9 mouse cellular contexts compared by ENCODE assay signal in the genomic region with DNA sequence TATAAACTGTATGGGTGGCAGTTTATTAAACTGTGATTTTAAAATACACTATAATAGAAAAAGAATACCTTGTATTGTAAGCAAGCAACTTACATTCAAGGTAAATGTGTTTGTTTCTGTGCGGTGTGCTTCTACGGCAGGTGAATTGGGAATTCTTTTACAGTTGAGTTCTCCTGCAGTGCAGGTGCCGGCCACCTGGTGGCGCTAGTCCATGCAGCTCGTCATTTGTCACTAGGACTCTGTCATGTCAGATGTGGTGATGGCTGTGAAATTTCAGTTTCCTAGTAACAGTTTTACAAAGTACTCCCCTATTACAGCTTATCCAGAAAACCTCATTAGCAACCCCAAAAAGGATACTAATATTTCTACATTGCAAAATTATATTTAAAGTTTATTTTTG. TPM values are rescaled to one million over a fixed set of nuclear protein-coding genes. Genes with fewer than 3 reads are reported as not detected.
DNase-seq lines count a peak whose midpoint lies in the region; ATAC-seq and TF ChIP-seq lines count a peak whose summit lies in the region.
"Had no signal": no experiment of that assay in that cellular context is flagged by ENCODE, and none has a peak within 500 bp of the region (broad histone marks: within the 10 kb centered on the region; RNA-seq: fewer than 3 reads in every experiment).

No protein-coding gene starts in this region.

- H3K4me2 ChIP-seq in kidney, embryonic 14.5 days (replicated peaks; ENCODE audit: low read depth, low read length) = no peak overlapping the region
- no peak overlapping the region for H3K4me2 ChIP-seq in forebrain, embryonic 14.5 days (ENCODE audit: low read length)
- H3K4me2 ChIP-seq in neural tube, embryonic 11.5 days (ENCODE audit: low read depth) = no peak overlapping the region
- H3K4me2 ChIP-seq: lung, embryonic 15.5 days had no signal

- no peak overlapping the region for H3K4me3 ChIP-seq in kidney, embryonic 14.5 days (ENCODE audit: low read length)
- no peak overlapping the region for H3K4me3 ChIP-seq in E14TG2a.4 (replicated peaks; ENCODE audit: low read length)
- H3K4me3 ChIP-seq in forebrain, embryonic 14.5 days (ENCODE audit: low read depth, low read length) = no peak overlapping the region
- H3K4me3 ChIP-seq in neural tube, embryonic 11.5 days (ENCODE audit: low read depth, low read length) = no peak overlapping the region
- H3K4me3 ChIP-seq: lung, embryonic 15.5 days had no signal

- intact Hi-C loops in left cerebral cortex, postnatal 25 days (cut with DNase I) = loop anchor here (1.0 kb wide), 1 partner anchor 434 kb away; no protein-coding TSS in a partner anchor

- H3K9me3 ChIP-seq in kidney, embryonic 14.5 days (ENCODE audit: control insufficient read depth, low read length) = no peaks in the 10 kb centered on the region
- peaks cover 26% of the 10 kb centered on the region for H3K9me3 ChIP-seq in E14TG2a.4 (ENCODE audit: low read length)
- no peaks in the 10 kb centered on the region for H3K9me3 ChIP-seq in forebrain, embryonic 14.5 days (replicated peaks; ENCODE audit: control insufficient read depth, low read length)
- H3K9me3 ChIP-seq in neural tube, embryonic 11.5 days (ENCODE audit: control insufficient read depth, low read length) = no peaks in the 10 kb centered on the region
- H3K9me3 ChIP-seq: lung, embryonic 15.5 days had no signal

- H3K9ac ChIP-seq in kidney, embryonic 14.5 days (ENCODE audit: low read depth, low read length) = no peak overlapping the region
- H3K9ac ChIP-seq in forebrain, embryonic 14.5 days (ENCODE audit: low read length) = no peak overlapping the region
- no peak overlapping the region for H3K9ac ChIP-seq in neural tube, embryonic 11.5 days (ENCODE audit: low read length)
- H3K9ac ChIP-seq: lung, embryonic 15.5 days had no signal

- H3K27ac ChIP-seq in kidney, embryonic 14.5 days (ENCODE audit: low read depth, low read length) = no peak overlapping the region
- no peak overlapping the region for H3K27ac ChIP-seq in forebrain, embryonic 14.5 days (ENCODE audit: low read depth, low read length)
- no peak overlapping the region for H3K27ac ChIP-seq in neural tube, embryonic 11.5 days (ENCODE audit: low read depth, low read length)
- H3K27ac ChIP-seq: lung, embryonic 15.5 days had no signal

- peak; percentile 70 for TF ChIP-seq CTCF in E14TG2a.4 (conservative IDR thresholded peaks at IDR 0.05; ENCODE audit: low read length)

- peaks cover 60% of the 10 kb centered on the region for H3K36me3 ChIP-seq in kidney, embryonic 14.5 days (ENCODE audit: control insufficient read depth, insufficient read depth, low read length)
- peaks cover 66% of the 10 kb centered on the region for H3K36me3 ChIP-seq in E14TG2a.4 (ENCODE audit: insufficient read depth, low read length)
- H3K36me3 ChIP-seq in forebrain, embryonic 14.5 days (ENCODE audit: control insufficient read depth, insufficient read depth, low read length) = peaks cover 35% of the 10 kb centered on the region
- peaks cover 2% of the 10 kb centered on the region; the same call in 1 of the 2 replicates for H3K36me3 ChIP-seq in neural tube, embryonic 11.5 days (ENCODE audit: control insufficient read depth, insufficient read depth, low read length)

- no peaks in the 10 kb centered on the region for H3K27me3 ChIP-seq in kidney, embryonic 14.5 days (ENCODE audit: control insufficient read depth, insufficient read depth, low read length)
- H3K27me3 ChIP-seq in E14TG2a.4 (ENCODE audit: insufficient read depth, low read length) = no peaks in the 10 kb centered on the region
- no peaks in the 10 kb centered on the region for H3K27me3 ChIP-seq in forebrain, embryonic 14.5 days (replicated peaks; ENCODE audit: control insufficient read depth, insufficient read depth, low read length)
- H3K27me3 ChIP-seq in neural tube, embryonic 11.5 days (ENCODE audit: control insufficient read depth, insufficient read depth, low read length) = no peaks in the 10 kb centered on the region
- H3K27me3 ChIP-seq: lung, embryonic 15.5 days had no signal

- no peaks in the 10 kb centered on the region for H3K4me1 ChIP-seq in kidney, embryonic 14.5 days (ENCODE audit: control insufficient read depth, insufficient read depth, low read length)
- 0 out of 2 replicates have a peak, but pooled peaks cover 9% of the 10 kb centered on the region for H3K4me1 ChIP-seq in E14TG2a.4 (replicated peaks; ENCODE audit: low read depth, low read length)
- no peaks in the 10 kb centered on the region for H3K4me1 ChIP-seq in forebrain, embryonic 14.5 days (ENCODE audit: control insufficient read depth, insufficient read depth, low read length)
- no peaks in the 10 kb centered on the region for H3K4me1 ChIP-seq in neural tube, embryonic 11.5 days (ENCODE audit: control insufficient read depth, insufficient read depth, low read length)
- H3K4me1 ChIP-seq: lung, embryonic 15.5 days had no signal

- 34% methylated on average over 5 of the region's 5 CpGs for WGBS in kidney, embryonic 14.5 days
- WGBS in forebrain, embryonic 14.5 days = 20% methylated on average over 5 of the region's 5 CpGs
- WGBS in neural tube, embryonic 11.5 days = 27% methylated on average over 5 of the region's 5 CpGs

- peak; percentile 57 for DNase-seq in kidney, adult 9 months
- DNase-seq in adrenal gland, postnatal 14 days = peak; percentile 73
- DNase-seq in forebrain, embryonic 14.5 days (ENCODE audit: low spot score) = peak; percentile 65
- peak; percentile 48 to 54 for DNase-seq in left cerebral cortex, postnatal 25 days (ENCODE audit: low spot score in 2 of 2)
- peak; percentile 58 for DNase-seq in neural tube, embryonic 11.5 days (ENCODE audit: low spot score)

- ATAC-seq in kidney, embryonic 14.5 days (ENCODE audit: low FRiP score, low TSS enrichment) = no peak
- 0 out of 2 replicates have a peak, but pooled peaks have one; percentile 35 for ATAC-seq in forebrain, embryonic 14.5 days
- no peak for ATAC-seq in neural tube, embryonic 11.5 days (ENCODE audit: insufficient read depth, low FRiP score, low TSS enrichment)
- ATAC-seq in erythroid progenitor cell, adult 5-6 weeks (replicated peaks; ENCODE audit: low FRiP score, poor library complexity, severe bottlenecking) = no peak

RNA-seq across cellular contexts. Expression of a gene that starts 20.2 kb away (rescaled TPM):
- polyA plus RNA-seq in kidney, embryonic 14.5 days (2014; fragmentation: Nextera tagmentation; extraction: Ambion mirVana) = 41.3 and 55.5 TPM in 2 replicates
- total RNA-seq in adrenal gland, postnatal 14 days (2021) = 25.3 and 26.0 TPM in 2 replicates
- 30.0 and 33.0 TPM in 2 replicates for polyA plus RNA-seq in forebrain, embryonic 14.5 days (2014; fragmentation: Nextera tagmentation; extraction: Ambion mirVana)
- total RNA-seq in left cerebral cortex, postnatal 25 days (2021) = 10 to 100 TPM; 31.5 to 32.2 TPM
- 36.6 and 42.0 TPM in 2 replicates for polyA plus RNA-seq in neural tube, embryonic 11.5 days (2014; fragmentation: Nextera tagmentation; extraction: Ambion mirVana)
- total RNA-seq in erythroid progenitor cell, adult 5-6 weeks (2015; ENCODE audit: low replicate concordance) = 1.1 and 2.5 TPM in 2 replicates
- 1.7 TPM in 1 of 2 replicates, not detected in the other for total RNA-seq in erythroid progenitor cell, adult 5-6 weeks (2017; ENCODE audit: low replicate concordance)

RNA-seq across cellular contexts. Expression of a gene that starts 24.6 kb away (rescaled TPM):
- 33.0 and 35.3 TPM in 2 replicates for polyA plus RNA-seq in kidney, embryonic 14.5 days (2014; fragmentation: Nextera tagmentation; extraction: Ambion mirVana)
- 22.0 and 22.4 TPM in 2 replicates for total RNA-seq in adrenal gland, postnatal 14 days (2021)
- 24.4 and 25.8 TPM in 2 replicates for polyA plus RNA-seq in forebrain, embryonic 14.5 days (2014; fragmentation: Nextera tagmentation; extraction: Ambion mirVana)
- 1 to 10 TPM; 6.6 to 9.4 TPM for total RNA-seq in left cerebral cortex, postnatal 25 days (2021)
- polyA plus RNA-seq in neural tube, embryonic 11.5 days (2014; fragmentation: Nextera tagmentation; extraction: Ambion mirVana) = 30.9 and 31.2 TPM in 2 replicates
- 7.1 and 10.8 TPM in 2 replicates for total RNA-seq in erythroid progenitor cell, adult 5-6 weeks (2015; ENCODE audit: low replicate concordance)
- total RNA-seq in erythroid progenitor cell, adult 5-6 weeks (2017; ENCODE audit: low replicate concordance) = 1.5 and 2.4 TPM in 2 replicates
